Mouse (Mus musculus) MEL (cell line): Measurements from ENCODE around the gene Snrnp70. TPM values are rescaled to one million over a fixed set of nuclear protein-coding genes. Genes with fewer than 3 reads are reported as not detected.
A peak's percentile ranks its signal among the peaks of the same experiment; 100 is the strongest.

Experiments used
- DNase-seq: peaks from one replicate; pipeline ENCODE4 v3.0.0; 2011; ENCODE audit warnings: low read depth, low spot score
- H3K27ac ChIP-seq: 2 replicates; pipeline ENCODE4 v1.5.1; 2012; ENCODE audit warnings: low read depth, mild to moderate bottlenecking, control low read depth, low read length, moderate library complexity; ENCODE audit not compliant: control insufficient read depth
- H3K27me3 ChIP-seq, 2 experiments: fragments of 150-350 bp in 1 of 2; sonication (generic) in 1 of 2; 2 replicates each; pipeline ENCODE4 v1.6.1; 2012; ENCODE audit warnings: low read length in 2 of 2, mild to moderate bottlenecking in 2 of 2, improper control_type of control experiment in 1 of 2, moderate library complexity in 1 of 2; ENCODE audit not compliant: insufficient read depth in 2 of 2, control insufficient read depth in 1 of 2
- H3K36me3 ChIP-seq, 2 experiments: 2 replicates each; pipeline ENCODE4 v1.6.1; 2012 to 2014; ENCODE audit warnings: low read length in 2 of 2, improper control_type of control experiment in 1 of 2, inconsistent platforms in 1 of 2, mild to moderate bottlenecking in 1 of 2; ENCODE audit not compliant: insufficient read depth in 2 of 2, control insufficient read depth in 1 of 2
- H3K4me1 ChIP-seq, 2 experiments: fragments of 150-350 bp in 1 of 2; sonication (generic) in 1 of 2; 2 replicates each; pipeline ENCODE4 v1.6.1; 2012; ENCODE audit warnings: low read length in 2 of 2, improper control_type of control experiment in 1 of 2, mild to moderate bottlenecking in 1 of 2; ENCODE audit not compliant: insufficient read depth in 2 of 2, control insufficient read depth in 1 of 2
- H3K4me3 ChIP-seq, 2 experiments: fragments of 150-350 bp in 1 of 2; sonication (generic) in 1 of 2; 2 replicates each; pipeline ENCODE4 v1.5.1; 2012; ENCODE audit warnings: low read depth in 2 of 2, low read length in 2 of 2, mild to moderate bottlenecking in 2 of 2, moderate library complexity in 2 of 2, control low read depth in 1 of 2, improper control_type of control experiment in 1 of 2; ENCODE audit not compliant: control insufficient read depth in 1 of 2, insufficient read depth in 1 of 2
- H3K79me2 ChIP-seq: 2 replicates; pipeline ENCODE4 v1.6.1; 2012; ENCODE audit warnings: mild to moderate bottlenecking, low read length, moderate library complexity; ENCODE audit not compliant: control insufficient read depth, poor library complexity, insufficient read depth
- H3K9ac ChIP-seq: 2 replicates; pipeline ENCODE4 v1.6.1; 2012; ENCODE audit warnings: low read depth, mild to moderate bottlenecking, control low read depth, low read length, moderate library complexity; ENCODE audit not compliant: control insufficient read depth, poor library complexity, severe bottlenecking
- H3K9me3 ChIP-seq: fragments of 150-350 bp; sonication (generic); replicated peaks from 2 replicates; pipeline ENCODE4 v1.6.1; 2012; ENCODE audit warnings: mild to moderate bottlenecking, low read length, improper control_type of control experiment, moderate library complexity; ENCODE audit not compliant: insufficient read depth
- ELF1 ChIP-seq: IDR thresholded peaks from 2 replicates; pipeline ENCODE4 v1.6.1; 2014; ENCODE audit warnings: low read depth, mild to moderate bottlenecking, inconsistent platforms, low read length, improper control_type of control experiment, moderate library complexity
- ETS1 ChIP-seq: IDR thresholded peaks from 2 replicates; pipeline ENCODE4 v1.6.1; 2012; ENCODE audit warnings: low read depth, mild to moderate bottlenecking, inconsistent platforms, low read length, improper control_type of control experiment, moderate library complexity
- GABPA ChIP-seq: IDR thresholded peaks from 2 replicates; pipeline ENCODE4 v1.6.1; 2012; ENCODE audit warnings: low read depth, mild to moderate bottlenecking, inconsistent platforms, low read length, improper control_type of control experiment, moderate library complexity
- HCFC1 ChIP-seq: IDR thresholded peaks from 2 replicates; pipeline ENCODE4 v1.6.1; 2012; ENCODE audit warnings: low read depth, mild to moderate bottlenecking, inconsistent platforms, low read length, improper control_type of control experiment, moderate library complexity
- KAT2A ChIP-seq: conservative IDR thresholded peaks from 2 replicates; pipeline ENCODE4 v1.6.1; 2012; ENCODE audit warnings: low read depth, low read length, improper control_type of control experiment, inconsistent platforms
- MEF2A ChIP-seq: IDR thresholded peaks from 2 replicates; pipeline ENCODE4 v1.6.1; 2014; ENCODE audit warnings: low read depth, mild to moderate bottlenecking, inconsistent platforms, low read length, improper control_type of control experiment; ENCODE audit not compliant: poor library complexity, insufficient replicate concordance, severe bottlenecking; ENCODE audit errors: extremely low read depth
- MYC ChIP-seq: IDR thresholded peaks from 2 replicates; pipeline ENCODE4 v1.6.1; 2011; ENCODE audit warnings: low read depth, mild to moderate bottlenecking, low read length, improper control_type of control experiment, moderate library complexity
- NRF1 ChIP-seq: IDR thresholded peaks from 2 replicates; pipeline ENCODE4 v1.6.1; 2014; ENCODE audit warnings: low read depth, mild to moderate bottlenecking, inconsistent platforms, low read length, improper control_type of control experiment, moderate library complexity; ENCODE audit not compliant: poor library complexity, insufficient read depth, severe bottlenecking
- POLR2AphosphoS2 ChIP-seq: IDR thresholded peaks from 2 replicates; pipeline ENCODE4 v1.6.1; 2011; ENCODE audit warnings: low read length, improper control_type of control experiment
- POLR2AphosphoS5 ChIP-seq: IDR thresholded peaks from 2 replicates; pipeline ENCODE4 v1.6.1; 2012; ENCODE audit warnings: low read depth, borderline replicate concordance, mild to moderate bottlenecking, inconsistent platforms, low read length, moderate library complexity, mixed read lengths
- RAD21 ChIP-seq: IDR thresholded peaks from 2 replicates; pipeline ENCODE4 v1.6.1; 2011; ENCODE audit warnings: mild to moderate bottlenecking, low read depth, low read length, improper control_type of control experiment
- RCOR1 ChIP-seq: IDR thresholded peaks from 2 replicates; pipeline ENCODE4 v1.6.1; 2012; ENCODE audit warnings: low read depth, mild to moderate bottlenecking, inconsistent platforms, low read length, improper control_type of control experiment
- polyA plus RNA-seq, 2 experiments: library from polyadenylated mRNA; stranded (reverse) in 1 of 2; unstranded in 1 of 2; fragments of >175 nt in 1 of 2; fragments of >200 nt in 1 of 2; gene quantifications; 2 replicates each; pipeline versions ENCODE4 v1.2.1 to v1.2.4; 2012; ENCODE audit warnings: low replicate concordance in 2 of 2, low read depth in 1 of 2; ENCODE audit not compliant: insufficient read length in 2 of 2, insufficient read depth in 1 of 2, missing spikeins in 1 of 2
- total RNA-seq: library from RNA; depleted of rRNA; stranded (reverse); fragments of 300-350 nt; gene quantifications from 2 replicates; pipeline ENCODE4 v1.2.3, GENCODE M21; 2012

Gene Snrnp70
- total and polyA plus RNA-seq, 3 experiments = 272 to 1,478 (median 588) TPM

GRCm38 (mm10) chr7:45367020-45367880, 28.3 kb downstream of the Snrnp70 start (continued):
- TF ChIP-seq KAT2A (0 out of 2 replicates have a peak, but pooled peaks have one; percentile 11), POLR2AphosphoS5 (no peak)

DNA sequence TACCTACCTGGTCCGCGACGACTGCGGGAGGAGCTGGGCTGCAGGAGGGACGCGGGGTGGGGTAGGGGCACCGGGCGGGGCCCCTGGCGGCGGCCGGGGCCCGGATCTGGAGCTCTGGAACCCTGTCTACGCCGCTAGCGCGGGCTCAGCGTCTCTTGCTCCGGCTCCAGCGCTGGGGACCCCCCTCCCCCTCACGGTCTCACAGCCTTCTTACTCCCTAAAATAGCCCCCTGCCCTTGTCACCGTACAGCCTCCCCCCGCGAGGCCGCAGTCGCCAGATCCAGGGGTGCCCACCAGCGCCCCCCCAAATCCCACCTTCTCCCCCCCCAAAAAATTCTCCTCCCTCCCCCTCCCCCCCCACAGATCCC, 28.9 kb downstream of the Snrnp70 start, which contains the start of gene Ppfia3:
Gene Ppfia3, minus strand, starts transcription at position 368 of the 368 bp plus-strand sequence.
- peak within 1 kb of the TSS; percentile 82 to 96 for H3K4me3 ChIP-seq
- no peaks in the 10 kb centered on the region; the same call in 1 of the 2 replicates for H3K79me2 ChIP-seq
- no peaks in the 10 kb centered on the region for H3K27me3 ChIP-seq
- peaks cover 0 to 13% of the 10 kb centered on the region in 2 experiments; a peak in 1 of 4 replicates for H3K36me3 ChIP-seq
- no peaks in the 10 kb centered on the region for H3K9me3 ChIP-seq
- H3K27ac ChIP-seq = peak within 1 kb of the TSS; percentile 72
- DNase-seq = no peak
- H3K9ac ChIP-seq = peak within 1 kb of the TSS; percentile 82
- peaks cover 6 to 31% of the 10 kb centered on the region in 2 experiments for H3K4me1 ChIP-seq
- TF ChIP-seq ETS1 = no peak
- TF ChIP-seq HCFC1 = 0 out of 2 replicates have a peak, but pooled peaks have one; percentile 10
- no peak for TF ChIP-seq MYC
- TF ChIP-seq MEF2A = no peak

- Histone ChIP-seq H3K27ac (no peak overlapping the region), H3K4me1 (peaks cover 6 to 31% of the 10 kb centered on the region in 2 experiments), H3K27me3 (no peaks in the 10 kb centered on the region), H3K79me2 (no peaks in the 10 kb centered on the region; the same call in 1 of the 2 replicates), H3K4me3 (peak overlapping the region; percentile 60 to 96), H3K36me3 (peaks cover 0 to 13% of the 10 kb centered on the region in 2 experiments; a peak in 2 of 4 replicates), H3K9ac (peak overlapping the region; percentile 74), H3K9me3 (no peaks in the 10 kb centered on the region)
- TF ChIP-seq ELF1 (no peak), RCOR1 (no peak), GABPA (no peak), POLR2AphosphoS2 (no peak), RAD21 (no peak), ETS1 (no peak), NRF1 (no peak)
- no peak for DNase-seq
Observed at GRCm38 (mm10) chr7:45365742-45366651, 29.5 kb downstream of the Snrnp70 start.
